ENCODE assay signal across 9 mouse cellular contexts in the genomic region with DNA sequence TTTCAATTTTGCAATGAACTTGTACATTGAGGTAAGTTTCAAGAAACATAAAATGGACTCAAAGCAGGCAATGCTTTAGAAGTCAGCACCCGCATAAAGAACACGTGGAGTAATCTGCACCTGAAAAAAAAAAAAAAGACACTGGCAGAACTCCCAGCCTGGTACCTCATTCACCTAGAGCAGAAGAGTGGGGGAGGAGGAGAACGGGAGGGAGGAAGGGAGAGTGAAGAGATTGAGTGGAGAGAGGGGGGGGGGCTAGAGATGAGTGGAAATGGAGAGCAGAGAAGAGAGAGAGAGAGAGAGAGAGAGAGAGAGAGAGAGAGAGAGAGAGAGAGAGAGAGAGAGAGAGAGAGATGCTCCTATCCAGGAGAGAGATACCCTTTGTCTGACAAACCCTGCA. TPM values are rescaled to one million over a fixed set of nuclear protein-coding genes. Genes with fewer than 3 reads are reported as not detected.
DNase-seq lines count a peak whose midpoint lies in the region; ATAC-seq and TF ChIP-seq lines count a peak whose summit lies in the region.
"Had no signal": no experiment of that assay in that cellular context is flagged by ENCODE, and none has a peak within 500 bp of the region (broad histone marks: within the 10 kb centered on the region; RNA-seq: fewer than 3 reads in every experiment).

No protein-coding gene starts in this region.

- peak overlapping the region; percentile 84 for H3K4me2 ChIP-seq in liver, postnatal 0 days (ENCODE audit: low read depth, low read length)

- DNase-seq in cerebellum, adult 9-10 months, result peak; percentile 76
- no peak for DNase-seq in cerebellum, postnatal 25 days
- DNase-seq in right cerebral cortex, adult 18-20 months, result peak; percentile 13
- no peak for DNase-seq in right cerebral cortex, postnatal 25 days
- DNase-seq in liver, postnatal 0 days, result no peak
- no peak for DNase-seq in urinary bladder, adult 18-20 months (ENCODE audit: low spot score in 2 of 2)
- no peak for DNase-seq in layer of hippocampus, postnatal 10 days (ENCODE audit: low spot score in 2 of 2)

- no peaks in the 10 kb centered on the region; the same call in none of the 2 replicates for H3K4me1 ChIP-seq in liver, postnatal 0 days (ENCODE audit: insufficient read depth)

- no peak overlapping the region for H3K9ac ChIP-seq in liver, postnatal 0 days (replicated peaks)

- no peak for TF ChIP-seq CTCF in liver, postnatal 0 days (IDR thresholded peaks at IDR 0.05; ENCODE audit: low read depth)

- no peak overlapping the region for H3K27ac ChIP-seq in liver, postnatal 0 days (ENCODE audit: low read depth)

- TF ChIP-seq EP300 in liver, postnatal 0 days (IDR thresholded peaks at IDR 0.05; ENCODE audit: low read depth), result no peak

- no peaks in the 10 kb centered on the region for H3K36me3 ChIP-seq in liver, postnatal 0 days (replicated peaks; ENCODE audit: insufficient read depth, low read length)

- H3K27me3 ChIP-seq in liver, postnatal 0 days (ENCODE audit: insufficient read depth, low read length), result peaks cover 49% of the 10 kb centered on the region

- peak overlapping the region; percentile 55 for H3K4me3 ChIP-seq in liver, postnatal 0 days (ENCODE audit: low read depth, low read length)

- no peaks in the 10 kb centered on the region for H3K9me3 ChIP-seq in liver, postnatal 0 days (ENCODE audit: low read length)

- ATAC-seq in liver, postnatal 0 days, result no peak
- no peak for ATAC-seq in megakaryocyte-erythroid progenitor cell, adult 5-6 weeks (replicated peaks; ENCODE audit: low FRiP score, low TSS enrichment, poor library complexity, severe bottlenecking)

- 26% methylated on average over 3 of the region's 3 CpGs for WGBS in liver, postnatal 0 days (ENCODE audit: insufficient replicate concordance)

RNA-seq across cellular contexts. Expression of gene Adgrl3, which starts 0.8 kb away (rescaled TPM):
- 0.73 and 1.1 TPM in 2 replicates for polyA plus RNA-seq in liver, postnatal 0 days (2015; fragmentation: Nextera tagmentation; extraction: Ambion mirVana)
- total RNA-seq in layer of hippocampus, postnatal 10 days (2021), result 100 to 1,000 TPM; 194 to 218 TPM
- total RNA-seq in megakaryocyte-erythroid progenitor cell, adult 5-6 weeks (2014; fragmentation: Nextera tagmentation), result not detected in 2 replicates
- not detected in 2 replicates for total RNA-seq in megakaryocyte-erythroid progenitor cell, adult 5-6 weeks (2017)
- total RNA-seq: hematopoietic stem cell, adult 5-6 weeks had no signal

Comparison
In these comparisons a context has a peak if more than half of its experiments do, and no peak if none do; other contexts are left out.
1. DNase-seq: peak in cerebellum, adult 9-10 months (single experiment) and right cerebral cortex, adult 18-20 months (single experiment); none in cerebellum, postnatal 25 days (0 of 2), right cerebral cortex, postnatal 25 days (single experiment), liver, postnatal 0 days (single experiment), urinary bladder, adult 18-20 months (0 of 2) and layer of hippocampus, postnatal 10 days (0 of 2).
2. RNA of gene Adgrl3, which starts 0.8 kb away (total RNA-seq): 194 to 218 TPM in layer of hippocampus, postnatal 10 days; not detected in megakaryocyte-erythroid progenitor cell, adult 5-6 weeks; every median in the first group is over 100 times any median in the second.